Mouse (Mus musculus): ENCODE measurements around the gene Shtn1.
A peak's percentile ranks its signal among the peaks of the same experiment; 100 is the strongest.

The Shtn1 gene

DNA sequence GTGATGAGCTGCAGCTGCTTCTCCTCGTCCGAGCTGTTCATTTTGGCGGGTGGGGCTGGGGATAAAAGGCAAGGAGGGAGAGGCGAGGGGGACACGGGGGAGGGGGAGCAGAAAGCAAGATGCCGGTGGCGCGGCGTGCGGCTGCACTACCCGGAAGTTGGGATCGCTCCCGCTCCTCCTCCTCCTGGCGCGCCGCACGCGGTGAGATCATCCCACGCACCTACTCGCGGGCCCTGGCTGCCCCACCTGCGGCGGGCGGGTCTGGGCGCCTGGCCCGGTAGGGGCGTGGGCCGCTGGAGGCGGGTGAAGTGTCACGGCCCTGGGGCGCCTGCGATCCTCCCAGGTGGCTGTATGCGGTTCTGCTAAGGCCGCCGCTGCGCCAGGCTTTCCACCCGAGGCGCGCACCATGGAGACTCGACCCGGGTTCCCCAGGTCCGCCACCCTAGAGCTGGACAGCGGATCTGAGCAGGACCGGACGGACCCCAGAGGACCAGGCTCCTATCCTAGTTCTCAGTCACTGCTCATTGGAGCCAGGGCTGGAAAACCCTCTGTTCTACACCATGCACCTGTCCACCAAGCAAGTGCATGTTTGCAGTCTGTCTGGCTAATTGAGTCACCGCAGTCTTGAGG lies at the start of gene Shtn1:
Shtn1 (minus strand) TSS at position 629 of the 630 bp plus-strand sequence.
- peak; percentile 73 for DNase-seq

DNA sequence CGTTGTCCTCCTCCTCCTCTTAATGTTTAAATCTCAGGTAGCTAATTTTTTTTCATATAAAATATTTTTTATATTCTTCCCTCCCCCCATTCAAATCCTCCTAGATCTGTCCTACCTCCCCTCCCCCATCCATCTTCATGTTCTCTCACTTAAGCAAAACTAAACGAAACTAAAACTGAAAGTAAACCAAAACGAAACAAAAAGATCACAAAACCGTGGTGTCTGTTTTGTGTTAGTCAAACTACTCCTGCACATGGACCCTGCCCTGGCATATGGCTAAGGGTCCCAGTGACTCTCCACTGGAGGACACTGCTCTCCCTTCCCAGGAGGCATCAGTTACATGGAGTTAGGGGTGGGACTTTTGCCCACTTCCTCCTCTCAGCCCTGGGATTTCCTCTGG lies 38.3 kb upstream of the Shtn1 start:
- no peak for DNase-seq

DNA sequence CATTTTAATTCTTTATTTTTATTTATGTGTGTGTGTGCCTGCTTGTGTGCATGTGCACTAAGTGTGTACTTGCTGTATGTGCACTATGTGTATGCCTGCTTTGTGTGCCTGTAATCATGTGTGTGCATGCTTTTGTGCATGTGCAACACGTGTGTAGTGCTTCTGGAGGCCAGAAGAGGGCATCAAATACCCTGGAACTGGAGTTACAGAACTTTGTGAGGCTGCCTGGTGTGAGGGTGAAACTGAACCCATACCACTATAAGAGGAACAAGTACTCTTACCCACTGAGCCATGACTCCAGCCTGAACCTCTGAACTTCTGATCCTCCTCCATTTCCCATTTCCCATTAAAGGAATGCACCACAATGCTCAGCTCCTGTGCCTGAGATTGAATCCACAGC lies 34.0 kb upstream of the Shtn1 start:
- DNase-seq = no peak

DNA sequence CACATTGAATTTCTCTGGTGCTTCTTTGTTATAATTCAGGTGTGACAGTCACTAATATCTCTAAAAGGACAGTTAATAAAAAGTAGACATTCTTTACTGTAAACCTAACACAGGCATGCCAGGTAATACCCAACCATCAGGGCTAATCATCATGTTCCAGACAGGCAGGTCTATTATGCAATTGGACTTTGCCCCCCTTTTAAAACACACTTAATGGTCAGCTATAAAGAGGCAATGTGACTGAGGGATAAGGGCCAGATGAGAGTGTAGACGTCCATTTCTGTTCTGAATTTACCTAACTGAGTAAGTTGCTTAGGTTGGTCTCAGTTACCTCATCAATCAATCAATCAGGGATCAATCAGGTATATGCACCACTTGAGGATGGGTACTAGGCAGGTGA lies 22.4 kb upstream of the Shtn1 start:
- no peak for DNase-seq

DNA sequence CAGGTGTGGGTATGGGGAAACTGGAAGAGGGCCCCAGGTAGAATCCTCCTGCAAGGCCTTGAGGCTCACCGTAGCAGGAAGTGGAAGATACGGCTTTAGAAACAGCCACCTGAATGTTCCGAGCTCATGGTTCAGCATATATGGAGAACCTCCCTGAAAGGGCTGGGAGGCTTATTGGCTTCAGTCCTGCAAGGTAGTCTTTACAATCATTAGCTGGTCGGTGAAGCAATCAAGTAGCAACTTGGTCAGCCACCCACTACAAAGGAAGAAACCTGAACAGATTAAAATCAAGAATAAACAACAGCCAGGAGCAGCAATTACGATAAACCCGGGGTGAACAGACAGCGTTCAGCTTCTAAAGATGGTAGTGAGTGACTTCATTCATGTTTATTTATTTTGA lies 16.4 kb upstream of the Shtn1 start:
- no peak for DNase-seq

DNA sequence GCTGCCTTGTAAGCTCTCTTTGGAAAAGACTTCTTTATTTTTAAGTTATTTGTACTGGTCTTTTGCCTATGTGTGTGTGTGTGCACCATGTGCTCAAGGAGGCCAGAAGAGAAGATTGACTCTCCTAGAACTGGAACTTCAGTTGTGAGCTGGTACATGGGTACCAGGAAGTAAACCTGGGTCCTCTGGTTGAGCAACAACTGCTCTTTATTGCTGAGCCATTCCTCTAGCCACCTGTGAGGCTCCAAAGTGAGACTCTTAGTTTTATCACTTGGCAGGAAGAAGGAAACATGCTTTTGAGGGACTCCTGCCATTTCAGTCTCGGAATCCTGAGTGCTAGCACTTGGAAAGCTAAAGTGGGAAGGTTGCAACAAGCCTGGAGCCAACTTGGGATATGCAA lies 14.4 kb upstream of the Shtn1 start:
- no peak for DNase-seq

DNA sequence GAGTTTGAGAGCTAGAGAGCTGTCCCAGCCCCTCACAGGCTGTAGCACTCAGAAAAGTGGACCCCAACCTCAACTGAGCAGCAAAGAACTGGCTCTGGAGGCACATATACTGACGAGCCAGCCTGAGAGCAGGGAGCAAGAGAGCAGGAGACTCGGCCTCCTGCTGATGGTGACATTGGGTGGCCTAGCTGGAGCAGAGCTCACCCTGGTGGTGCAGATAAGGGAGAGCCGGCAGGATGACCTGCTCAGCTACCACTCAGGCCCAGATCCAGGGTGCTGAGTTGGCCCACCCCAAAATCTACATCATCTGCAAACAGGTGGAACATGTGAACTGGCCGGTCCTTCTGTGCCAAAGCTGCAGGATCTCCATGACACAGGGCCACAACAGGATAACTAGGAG lies 8.4 kb upstream of the Shtn1 start:
- DNase-seq = no peak

DNA sequence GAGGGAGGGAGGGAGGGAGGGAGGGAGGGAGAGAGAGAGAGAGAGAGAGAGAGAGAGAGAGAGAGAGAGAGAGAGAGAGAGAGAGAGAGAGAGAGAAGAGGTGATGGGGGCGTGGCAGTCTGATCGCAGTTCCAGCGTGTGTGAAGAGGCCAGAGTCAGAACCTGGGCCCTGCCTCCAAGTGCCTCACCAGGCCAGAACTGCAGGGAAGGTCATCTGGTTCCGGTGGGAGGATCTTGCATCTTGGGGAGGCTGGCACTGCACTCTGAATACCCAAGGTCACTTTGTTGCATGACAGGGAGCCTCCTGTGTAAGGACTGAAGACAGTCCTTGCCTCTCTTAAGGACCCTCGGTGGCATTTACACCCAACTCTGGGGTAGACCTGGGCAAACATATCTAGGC lies 231 bp upstream of the Shtn1 start:
- DNase-seq = peak; percentile 20

DNA sequence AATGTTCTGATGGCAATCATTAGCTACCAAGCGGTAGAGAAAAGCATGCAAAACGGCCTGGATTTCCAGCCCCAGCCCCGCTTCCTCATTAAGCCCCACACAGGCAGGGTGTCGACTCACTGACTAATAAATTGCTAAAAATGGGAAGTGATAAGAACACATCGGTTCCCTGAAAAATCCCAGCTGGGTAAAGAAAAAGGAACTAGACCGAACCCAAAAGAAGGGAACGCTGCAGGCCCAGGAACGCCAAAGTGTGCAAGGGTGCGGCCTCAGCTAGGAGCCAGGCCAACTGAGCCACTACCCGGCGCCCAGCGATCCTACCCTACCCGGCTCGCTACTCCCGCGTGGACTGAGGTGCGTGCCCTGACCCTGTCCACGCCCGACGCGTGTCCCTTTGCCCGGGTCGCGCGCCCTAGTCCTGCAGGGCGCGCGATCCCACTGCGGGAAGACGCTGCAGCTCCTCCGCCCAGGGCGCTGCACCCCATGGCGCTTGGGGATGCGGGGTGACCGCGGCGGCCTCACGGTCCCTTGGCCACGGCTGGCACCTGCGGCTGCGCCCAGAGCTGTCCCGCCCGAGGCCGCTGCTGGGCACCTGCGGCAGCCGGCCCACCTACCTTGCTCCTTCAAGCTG lies 944 bp downstream of the Shtn1 start:
- no peak for DNase-seq

DNA sequence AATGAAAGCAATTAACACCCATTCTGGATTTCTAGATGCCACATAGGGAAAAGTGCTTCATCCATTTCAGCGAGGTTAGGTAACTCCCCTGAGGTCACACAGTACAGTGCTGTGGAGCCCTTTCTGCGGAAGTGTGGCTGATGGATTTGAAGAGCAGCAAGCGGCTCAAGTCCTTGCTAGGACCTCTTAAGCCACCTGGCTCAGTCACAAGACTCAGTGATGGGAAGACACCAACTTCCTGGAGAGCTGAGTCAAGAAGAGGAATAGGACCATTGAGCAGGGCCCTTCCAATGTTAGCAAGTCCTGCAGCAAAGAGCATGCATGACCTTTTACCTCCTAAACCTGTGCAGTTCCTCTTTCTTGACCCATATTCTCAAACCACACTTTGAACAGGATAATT lies 1.5 kb downstream of the Shtn1 start:
- DNase-seq = no peak

DNA sequence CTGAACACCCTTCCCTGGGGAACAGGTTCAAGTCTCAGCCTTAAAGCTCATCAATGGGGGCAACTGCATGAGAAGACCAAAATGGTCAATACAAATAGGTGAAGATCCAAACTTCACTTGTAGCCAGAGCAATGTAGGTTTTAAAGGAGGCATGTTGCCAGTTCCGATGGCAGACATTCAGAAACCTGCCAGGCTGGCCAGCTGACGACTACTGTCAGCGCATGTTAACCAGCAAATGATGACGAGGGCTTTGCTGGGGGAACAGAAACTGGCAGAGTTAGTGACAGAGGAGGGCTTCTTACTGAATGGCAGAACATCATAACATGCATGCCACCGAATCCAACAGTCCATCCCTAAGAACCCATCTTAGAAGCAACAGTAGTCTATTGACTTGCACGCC lies 2.9 kb downstream of the Shtn1 start:
- peak; percentile 15 for DNase-seq

DNA sequence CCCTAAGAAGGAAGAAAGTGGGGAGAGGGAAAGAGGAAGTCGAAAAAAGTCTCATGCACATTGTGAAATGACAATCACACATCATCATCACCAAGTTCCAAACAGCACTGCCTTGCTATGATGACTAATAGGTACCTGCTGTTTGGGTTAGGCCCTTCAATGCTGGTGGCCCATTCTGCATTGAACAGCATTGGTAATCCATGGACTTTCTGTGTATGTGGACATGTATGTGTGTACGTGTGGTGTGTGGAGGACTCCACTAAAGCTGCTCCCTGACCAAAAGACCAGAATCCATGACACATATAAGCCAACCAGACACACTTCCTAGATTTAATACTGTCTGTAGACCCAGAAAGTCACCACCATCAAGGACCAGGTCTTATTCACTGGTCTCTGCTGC lies 3.9 kb downstream of the Shtn1 start:
- DNase-seq = no peak

DNA sequence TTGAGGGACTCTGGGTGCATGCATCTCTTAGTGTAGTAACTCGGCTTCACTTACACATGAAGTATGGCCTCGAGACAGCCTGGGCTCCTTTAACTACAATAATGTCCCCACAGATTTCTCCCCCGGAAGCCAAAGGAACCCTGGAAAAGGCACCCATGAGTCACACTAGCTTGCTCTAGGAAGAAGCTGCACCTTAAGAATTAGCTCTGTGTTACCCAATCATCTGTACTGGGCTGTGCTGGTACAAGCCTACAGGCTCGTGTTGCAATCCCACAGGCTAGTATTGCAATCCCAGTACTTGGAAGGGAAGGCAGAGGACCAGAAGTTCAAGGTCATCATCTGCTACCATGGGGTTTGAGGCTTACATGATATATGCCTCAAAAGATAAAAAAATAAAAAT lies 4.5 kb downstream of the Shtn1 start:
- no peak for DNase-seq

DNA sequence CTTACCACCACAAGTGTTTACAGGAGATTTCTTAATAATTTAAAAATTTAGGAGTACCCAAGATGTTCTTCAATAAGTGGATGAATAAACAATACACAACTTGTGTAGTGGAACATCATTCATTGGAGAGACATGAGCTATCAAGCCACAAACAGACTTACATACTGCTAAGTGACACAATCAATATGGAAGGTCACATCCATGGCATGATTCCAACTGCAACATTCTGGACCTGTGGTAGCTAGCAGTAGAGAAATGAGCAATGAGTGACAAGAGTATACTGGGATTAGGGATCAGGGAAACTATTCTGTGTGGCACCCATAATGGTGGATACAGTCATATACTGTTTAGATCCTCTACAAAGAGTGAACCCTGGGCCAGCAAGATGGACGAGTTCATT lies 8.2 kb downstream of the Shtn1 start:
- no peak for DNase-seq

DNA sequence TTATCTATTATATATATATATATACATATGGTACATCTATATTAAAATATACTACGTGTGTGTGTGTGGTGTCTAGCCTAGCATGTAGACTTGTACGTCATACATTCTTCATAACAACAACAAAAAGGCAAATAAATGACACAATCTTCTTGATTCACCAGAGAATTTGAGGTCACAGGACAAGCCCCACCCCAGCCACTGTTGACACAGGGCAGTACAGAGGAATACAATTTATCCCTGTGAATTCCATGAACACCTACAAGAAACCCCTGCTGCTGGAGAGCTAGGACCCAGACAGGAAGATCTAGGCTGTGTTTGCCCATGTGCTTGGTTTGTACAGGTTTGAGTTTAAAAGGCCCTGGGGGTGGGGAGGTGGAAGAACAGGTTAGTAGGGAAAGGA lies 9.2 kb downstream of the Shtn1 start:
- DNase-seq = no peak

DNA sequence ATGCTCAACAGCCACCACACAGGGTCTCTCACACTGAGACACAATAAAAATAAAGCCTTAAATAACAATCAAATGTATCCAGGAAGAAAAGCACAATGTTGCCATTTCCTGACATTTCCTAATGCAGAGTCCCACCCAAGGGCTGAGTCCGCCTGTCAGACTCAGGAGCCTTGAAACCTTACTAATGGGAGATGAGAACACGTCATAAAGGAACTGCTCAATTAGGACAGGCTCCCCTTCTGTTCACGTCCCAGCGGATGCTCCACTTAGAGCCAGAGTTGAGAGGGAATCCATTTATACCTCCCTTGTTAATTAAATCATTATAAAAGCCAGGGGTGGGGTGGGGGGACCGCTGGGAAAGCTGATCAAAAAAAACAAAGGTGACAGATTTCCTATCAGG lies 9.8 kb downstream of the Shtn1 start:
- no peak for DNase-seq

DNA sequence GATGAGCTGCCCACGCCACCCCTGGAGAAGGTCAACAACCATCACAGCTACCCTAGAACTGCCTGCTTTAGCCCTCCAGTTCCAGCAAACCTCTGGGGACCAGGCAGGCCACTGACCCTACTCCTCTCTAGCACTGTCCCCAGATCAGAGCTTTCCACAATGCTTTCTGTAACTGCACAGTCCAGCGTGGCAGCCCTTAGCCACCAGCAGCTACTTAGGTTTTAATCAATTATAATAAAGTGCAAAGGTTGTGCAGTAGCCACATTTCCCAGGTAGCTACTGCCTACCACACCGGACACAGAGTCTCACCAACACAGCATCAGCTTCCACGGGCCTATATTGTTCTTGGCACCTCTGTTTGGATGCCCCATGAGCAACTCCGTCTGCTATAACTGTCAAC lies 11.3 kb downstream of the Shtn1 start:
- no peak for DNase-seq

DNA sequence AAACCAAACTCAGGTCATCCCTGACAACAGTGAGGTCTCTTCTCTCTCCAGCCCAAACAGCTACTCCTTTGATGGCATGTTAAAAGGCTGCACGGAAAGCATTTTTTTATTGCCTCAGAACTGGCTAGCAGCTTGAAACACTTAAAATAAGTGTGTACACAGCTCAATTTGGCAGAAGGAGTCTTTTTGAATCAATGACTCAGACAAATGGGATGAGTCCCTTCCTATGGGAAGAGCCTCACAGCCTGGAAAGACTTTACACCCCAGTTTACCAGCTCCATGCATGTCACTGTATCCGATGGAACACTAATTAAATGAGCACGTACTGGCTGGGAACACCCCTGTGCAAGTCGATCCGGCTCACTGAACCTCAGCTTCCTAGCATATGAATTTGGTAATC lies 12.3 kb downstream of the Shtn1 start:
- no peak for DNase-seq

DNA sequence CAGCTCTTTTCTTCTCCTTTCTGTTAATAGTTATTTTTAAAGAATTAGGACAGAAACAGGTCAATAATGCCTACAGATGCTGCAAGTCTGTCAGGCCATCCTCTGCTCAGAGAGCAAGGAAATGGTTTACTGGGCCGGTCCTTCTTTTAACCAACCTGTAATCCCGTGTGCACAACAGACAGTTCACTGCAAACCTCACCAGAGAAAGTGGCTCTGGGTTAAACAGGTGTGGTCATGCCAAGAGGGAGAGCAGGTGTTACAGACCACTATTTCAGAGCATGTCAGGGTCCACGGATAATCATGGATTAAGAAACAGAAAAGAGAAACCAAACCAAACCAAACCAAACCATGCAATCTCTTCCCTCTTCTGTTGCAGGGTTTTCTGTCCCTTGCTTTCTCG lies 17.8 kb downstream of the Shtn1 start:
- DNase-seq = no peak

DNA sequence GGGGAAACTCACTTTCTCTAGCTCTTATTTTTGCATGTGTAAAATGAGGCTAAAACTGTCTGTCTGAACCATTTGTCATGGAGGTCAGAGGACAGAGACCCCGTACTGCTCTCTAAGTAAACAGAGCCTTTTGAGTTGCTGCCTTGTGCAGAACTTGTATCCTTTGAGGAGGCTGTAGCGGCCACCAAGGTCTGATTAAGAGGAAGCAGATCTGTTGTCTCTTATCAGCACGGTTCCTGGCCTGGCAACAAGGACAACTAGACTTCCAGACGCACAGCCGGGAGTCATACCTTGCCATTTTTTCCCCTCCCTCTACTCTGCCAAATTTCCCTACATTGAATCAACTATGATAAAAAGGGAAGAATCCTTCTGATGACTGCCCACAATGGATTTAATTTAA lies 18.5 kb downstream of the Shtn1 start:
- no peak for DNase-seq

DNA sequence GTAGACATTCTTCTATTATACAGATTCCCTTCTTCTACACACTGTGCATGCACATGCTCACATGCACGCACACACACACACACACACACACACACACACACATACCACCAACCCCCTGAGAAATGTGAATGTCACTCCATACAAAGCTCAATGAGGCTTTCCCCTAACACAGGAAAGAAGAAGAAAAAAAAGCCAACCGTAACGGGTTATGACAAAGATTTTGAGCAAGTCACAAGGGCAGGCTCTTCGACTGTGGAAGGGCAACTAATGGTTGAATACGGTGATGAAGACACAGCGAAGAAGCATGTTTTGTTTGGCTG lies 21.3 kb downstream of the Shtn1 start:
- no peak for DNase-seq

DNA sequence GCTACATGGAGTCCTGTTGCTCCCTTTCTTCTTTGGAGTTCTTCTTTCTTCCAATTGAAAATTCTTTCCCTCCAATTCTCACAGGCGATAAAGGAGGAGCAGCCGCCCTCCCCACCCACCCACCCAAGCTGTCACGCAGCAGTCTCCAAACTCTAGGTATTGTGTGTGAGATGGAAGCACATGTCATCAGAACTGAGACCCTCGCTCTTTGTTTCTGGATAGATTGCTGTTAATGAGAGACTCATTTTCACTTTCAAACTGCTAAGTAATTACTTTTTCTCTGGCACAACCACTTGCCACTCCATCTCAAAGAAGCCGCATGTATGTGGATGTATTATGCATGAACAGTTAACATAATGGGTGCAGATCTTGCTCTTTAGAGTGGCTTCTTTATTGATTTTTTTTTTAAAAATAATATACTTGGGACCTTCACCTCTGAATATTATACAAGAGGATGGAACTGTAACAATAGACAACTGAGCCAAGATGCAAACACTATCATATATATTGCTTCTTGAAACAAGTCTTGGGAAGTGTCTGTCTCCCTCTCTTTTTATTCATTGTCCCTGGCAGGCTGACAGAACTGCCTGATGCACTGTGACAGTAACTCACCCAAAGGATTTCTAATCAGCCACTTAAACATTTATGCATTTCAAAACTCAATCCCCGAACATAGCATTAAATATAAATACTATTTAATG lies 21.8 kb downstream of the Shtn1 start:
- no peak for DNase-seq

DNA sequence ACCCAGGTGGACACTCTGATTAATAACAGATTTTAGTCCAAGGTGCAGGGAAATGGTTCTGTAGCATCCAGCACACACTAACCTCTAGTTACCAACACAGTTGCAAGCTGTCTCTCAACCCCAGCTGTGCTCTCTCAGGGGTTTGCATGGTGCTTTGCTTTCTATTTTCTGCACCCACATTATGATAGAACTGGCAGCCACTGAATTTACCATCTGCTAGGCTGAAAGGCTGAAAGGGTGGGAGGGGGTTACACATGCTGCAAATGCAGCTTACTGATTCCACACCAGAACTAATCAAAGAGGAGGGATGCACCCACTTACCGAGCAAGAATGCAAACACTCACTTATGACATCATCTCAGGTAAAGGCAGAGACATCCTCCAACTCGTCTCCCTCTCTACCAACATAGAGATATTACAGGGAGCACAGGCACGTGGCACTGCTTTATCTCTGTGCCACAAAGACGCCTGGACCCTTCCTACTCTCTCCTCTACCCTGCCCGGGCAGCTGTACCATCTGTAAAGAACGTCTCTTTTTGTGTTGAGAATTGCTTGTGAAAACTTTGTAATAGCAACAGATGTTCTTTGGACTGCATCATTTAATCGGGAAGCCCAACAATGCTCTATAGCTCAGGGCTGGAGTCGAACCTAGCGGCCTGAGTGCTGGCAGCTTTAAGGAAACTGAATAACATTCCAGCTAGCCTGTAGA lies 23.0 kb downstream of the Shtn1 start:
- DNase-seq = no peak

DNA sequence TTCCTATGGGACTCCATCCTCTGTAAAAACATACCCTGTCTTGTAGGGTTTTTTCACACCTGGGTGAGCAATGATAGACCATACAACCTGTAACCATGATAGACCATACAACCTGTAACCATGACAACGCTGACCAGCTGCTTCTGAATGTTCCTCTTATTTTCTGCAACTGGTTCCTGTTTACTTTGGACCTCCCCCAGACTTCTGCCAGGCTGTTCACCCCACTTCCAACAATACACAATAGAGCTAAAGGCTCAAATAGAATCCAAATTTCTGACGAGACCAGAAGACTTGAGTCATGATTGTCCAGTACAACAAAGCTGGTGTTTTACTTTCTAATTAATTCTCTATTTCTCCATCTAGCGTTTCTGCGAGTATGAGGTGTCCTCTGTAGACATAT lies 23.8 kb downstream of the Shtn1 start:
- DNase-seq = no peak
